Mouse (Mus musculus): ENCODE data around the gene Stxbp6.
A peak's percentile ranks its signal among the peaks of the same experiment; 100 is the strongest.

Gene Stxbp6

DNA sequence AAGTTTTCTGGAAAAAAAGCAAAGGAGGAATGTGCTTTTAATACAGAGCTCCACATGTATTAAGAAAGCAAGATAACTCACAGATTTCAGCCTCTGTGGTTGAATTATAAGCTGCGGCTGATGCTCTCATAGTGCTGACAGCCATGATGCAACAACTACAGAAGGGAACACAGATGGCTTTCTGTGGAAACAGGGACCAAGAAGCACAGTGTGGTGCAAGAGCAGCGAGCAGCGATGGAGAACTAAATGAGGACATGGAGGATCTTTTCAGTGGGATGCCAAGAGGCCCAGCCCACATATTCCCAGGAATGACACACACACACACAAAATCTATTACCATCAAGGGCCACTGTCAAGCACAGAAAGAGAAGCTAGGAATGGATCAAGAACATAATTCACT is 81.1 kb downstream of the Stxbp6 start:
- DNase-seq = no peak

- DNase-seq = no peak
These were observed 81.7 kb downstream of the Stxbp6 start for GRCm38 (mm10) chr12:44992847-44993246.

- no peak for DNase-seq
These were observed 84.1 kb downstream of the Stxbp6 start for GRCm38 (mm10) chr12:44990379-44990778.

DNA sequence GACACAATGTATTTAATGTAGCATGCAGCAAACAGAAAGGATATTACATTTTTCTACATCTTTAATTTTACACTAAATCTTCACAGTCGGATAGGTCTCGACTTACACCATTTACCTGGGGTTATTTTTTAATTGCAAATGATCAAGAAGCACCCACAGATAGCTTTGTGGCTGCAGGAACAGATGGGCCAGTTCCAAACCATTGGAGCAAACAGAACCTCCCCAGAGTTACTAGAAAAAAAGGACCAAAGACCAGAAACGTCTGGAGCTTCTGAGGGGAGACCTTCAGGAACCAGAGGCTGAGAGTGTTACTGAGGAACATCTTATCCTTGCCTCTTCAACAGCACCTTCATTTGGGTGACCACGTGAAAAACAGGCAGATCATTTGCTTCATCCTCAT is 85.5 kb downstream of the Stxbp6 start:
- no peak for DNase-seq

DNA sequence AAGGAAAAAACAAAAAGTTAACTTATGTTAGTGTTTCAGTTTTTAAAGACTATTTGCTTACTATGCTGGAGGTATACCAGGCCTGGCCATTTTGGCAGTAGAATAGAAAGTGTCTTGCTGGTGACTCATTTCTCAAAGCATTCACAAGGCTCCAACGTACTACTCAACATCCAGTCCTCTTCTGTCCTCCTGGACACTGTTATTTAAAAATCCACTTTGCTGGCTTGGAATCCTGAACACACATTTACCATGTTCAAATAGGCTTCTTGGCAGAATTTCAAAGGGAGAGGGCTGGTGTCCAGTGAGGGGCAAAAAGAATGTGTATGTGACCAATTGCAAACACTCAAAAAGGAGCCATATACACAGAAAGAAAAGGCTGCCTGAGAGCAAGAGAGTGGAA is 86.7 kb downstream of the Stxbp6 start:
- no peak for DNase-seq

- no peak for DNase-seq
These were observed 95.1 kb downstream of the Stxbp6 start for GRCm38 (mm10) chr12:44979316-44979848.

- DNase-seq = no peak
These were observed 99.2 kb downstream of the Stxbp6 start for GRCm38 (mm10) chr12:44975266-44975665.

DNA sequence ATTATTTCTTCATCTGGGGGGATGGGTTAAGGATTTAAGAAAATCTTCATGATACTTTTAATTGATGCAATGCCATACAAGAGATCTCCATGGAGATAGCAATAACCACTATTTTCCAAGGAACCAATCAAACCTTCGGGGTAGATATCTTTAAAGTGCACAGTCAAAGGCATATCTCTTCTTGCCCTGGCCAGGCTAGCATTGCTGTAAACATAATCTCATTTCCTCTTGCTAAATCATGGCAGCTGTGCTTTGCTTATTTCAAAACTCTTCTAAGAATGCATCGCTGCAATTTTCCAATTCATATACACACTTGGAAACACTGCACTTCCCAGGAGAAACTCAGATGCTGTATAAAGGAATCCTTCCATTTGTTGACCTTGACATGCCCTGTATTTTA is 103.0 kb downstream of the Stxbp6 start:
- no peak for DNase-seq

DNA sequence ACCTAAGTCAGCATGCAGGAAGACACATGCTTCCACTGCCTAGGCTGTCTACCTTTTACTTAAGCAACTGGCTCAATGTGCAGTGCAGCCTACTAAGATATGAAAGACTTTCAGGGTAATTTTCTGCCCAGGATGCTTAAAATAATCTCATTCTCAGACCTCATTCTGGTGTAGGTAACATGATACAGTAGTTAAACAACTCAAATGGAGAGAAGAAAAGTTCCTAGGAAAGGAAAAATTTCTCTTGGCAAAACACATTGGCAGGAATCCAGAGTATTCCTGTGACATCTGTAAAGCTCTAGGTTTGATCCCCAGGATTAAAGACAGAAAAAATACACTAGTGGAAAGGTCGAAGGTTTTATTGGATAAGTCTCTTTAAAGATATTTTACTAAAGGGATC is 107.1 kb downstream of the Stxbp6 start:
- DNase-seq = no peak

GRCm38 (mm10) chr12:44957474-44957873 is 117.0 kb downstream of the Stxbp6 start:
- DNase-seq = no peak

GRCm38 (mm10) chr12:44953121-44953520 is 121.4 kb downstream of the Stxbp6 start:
- no peak for DNase-seq

DNA sequence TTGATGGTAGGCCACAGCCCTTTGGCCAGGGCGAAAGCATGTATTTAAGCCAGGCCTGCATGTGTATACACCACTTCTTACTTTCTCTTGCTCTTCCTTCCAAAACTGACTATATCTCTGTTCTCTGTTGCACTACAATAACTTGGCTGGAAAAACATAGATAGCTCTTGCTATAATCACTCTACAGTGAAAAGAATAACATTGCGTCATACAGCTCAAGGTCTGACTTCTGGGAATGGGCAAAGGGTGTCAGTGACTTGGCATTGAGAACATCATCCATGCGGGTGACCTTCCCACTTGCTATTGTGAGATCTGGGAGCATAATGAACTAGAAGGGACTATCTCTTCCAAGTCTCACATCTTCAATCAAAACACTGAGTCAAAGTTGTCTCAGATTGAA is 122.4 kb downstream of the Stxbp6 start:
- DNase-seq = no peak

DNA sequence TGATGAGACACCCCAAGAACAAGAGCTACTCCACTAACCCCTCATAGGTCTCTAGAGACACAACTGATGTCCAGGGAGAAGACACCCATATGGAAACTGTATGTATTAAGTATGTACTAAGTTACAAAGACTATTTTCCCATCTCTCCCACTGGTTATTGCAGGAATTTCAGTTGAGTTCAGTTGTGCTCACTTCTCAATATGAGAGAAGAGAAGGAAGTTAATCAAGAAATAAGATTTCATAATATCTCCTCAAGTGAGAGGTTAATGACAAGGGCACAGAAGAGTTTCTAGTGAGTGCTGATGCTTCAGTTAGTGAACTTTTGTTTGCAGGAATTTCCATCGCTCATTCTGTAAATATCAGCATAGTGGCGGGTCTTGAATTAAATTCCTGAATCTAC is 124.0 kb downstream of the Stxbp6 start:
- no peak for DNase-seq

DNA sequence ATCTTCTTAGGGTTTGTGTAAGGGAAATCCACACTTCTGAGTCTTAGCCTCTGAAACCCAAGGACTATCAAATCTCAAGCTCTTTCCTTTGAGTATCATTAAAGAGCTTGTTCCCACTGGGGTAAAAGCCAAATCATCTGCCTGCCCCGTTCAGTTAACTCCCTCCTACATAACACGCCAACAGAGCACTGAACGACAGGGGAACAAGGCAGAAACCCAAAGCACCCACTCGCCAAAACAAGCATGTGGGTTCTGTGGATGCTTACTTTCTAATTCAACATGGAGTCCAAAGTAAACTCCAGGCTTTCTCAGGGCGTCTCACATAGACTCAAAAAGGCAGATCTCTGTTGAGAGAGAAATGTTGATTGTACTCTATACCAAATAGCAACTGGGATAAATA is 126.7 kb downstream of the Stxbp6 start:
- DNase-seq = no peak

GRCm38 (mm10) chr12:44940325-44940724 is 134.2 kb downstream of the Stxbp6 start:
- no peak for DNase-seq

DNA sequence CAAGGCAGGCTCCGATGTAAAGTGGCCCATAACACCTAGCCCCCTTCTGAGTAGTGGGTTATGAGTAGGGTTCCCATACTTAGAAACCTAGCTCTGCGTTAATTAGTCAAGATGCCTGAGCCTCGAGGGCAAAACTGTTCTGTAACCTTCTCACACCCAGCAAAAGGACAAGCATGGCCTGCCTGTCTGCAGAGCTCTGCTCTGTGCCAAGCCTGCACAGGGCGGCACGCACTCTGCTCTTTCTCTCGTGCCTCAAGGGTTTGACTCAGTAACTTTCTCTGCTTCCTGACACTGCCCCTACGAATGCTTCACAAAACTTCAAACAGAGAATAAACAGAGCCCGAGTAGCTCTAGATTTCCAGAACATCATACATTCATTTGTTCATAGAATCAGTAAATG is 135.4 kb downstream of the Stxbp6 start:
- no peak for DNase-seq

- no peak for DNase-seq
These were observed 141.6 kb downstream of the Stxbp6 start for GRCm38 (mm10) chr12:44932954-44933353.

DNA sequence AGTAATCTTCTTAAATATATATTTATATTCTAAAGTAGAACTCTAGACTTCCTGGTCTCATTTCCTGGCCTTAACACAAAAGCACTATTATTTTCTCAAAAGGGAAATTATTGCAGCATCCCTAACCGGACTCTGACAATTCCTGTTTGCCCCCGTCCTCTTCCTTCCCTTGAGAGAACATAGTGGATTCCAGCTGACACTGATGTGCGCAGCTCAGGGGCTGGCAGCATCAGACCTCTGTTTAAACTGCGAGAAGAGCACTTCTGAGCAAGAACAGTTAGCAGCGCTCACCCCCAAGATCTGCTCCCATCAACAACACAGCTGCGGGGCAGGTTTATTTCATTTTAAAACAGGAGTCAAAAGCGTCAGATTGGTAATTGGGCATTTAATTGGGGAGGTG is 142.8 kb downstream of the Stxbp6 start:
- DNase-seq = no peak

GRCm38 (mm10) chr12:44928456-44928855 is 146.1 kb downstream of the Stxbp6 start:
- DNase-seq = peak; percentile 59

DNA sequence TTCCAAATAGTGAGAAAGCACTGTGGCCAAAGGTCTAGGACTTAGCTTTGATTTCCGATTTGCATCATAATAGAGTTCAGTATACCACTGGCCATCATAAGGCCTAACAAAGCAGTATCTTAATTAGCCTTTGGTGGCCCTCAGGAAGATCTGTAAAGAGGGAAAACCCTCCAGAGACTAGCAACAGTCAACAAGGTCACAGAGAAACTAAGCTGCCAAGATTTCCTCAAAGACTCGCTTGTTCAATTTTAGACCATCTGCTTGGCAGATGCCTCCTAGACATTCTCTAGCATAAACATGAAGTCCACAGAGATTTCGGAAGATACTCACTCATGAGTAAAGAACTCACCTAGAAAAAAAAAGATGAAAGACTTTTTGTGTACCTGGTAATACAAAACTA is 148.6 kb downstream of the Stxbp6 start:
- DNase-seq = peak; percentile 10

- no peak for DNase-seq
These were observed 151.2 kb downstream of the Stxbp6 start for GRCm38 (mm10) chr12:44923273-44923672.

- no peak for DNase-seq
These were observed 152.3 kb downstream of the Stxbp6 start for GRCm38 (mm10) chr12:44922241-44922640.

DNA sequence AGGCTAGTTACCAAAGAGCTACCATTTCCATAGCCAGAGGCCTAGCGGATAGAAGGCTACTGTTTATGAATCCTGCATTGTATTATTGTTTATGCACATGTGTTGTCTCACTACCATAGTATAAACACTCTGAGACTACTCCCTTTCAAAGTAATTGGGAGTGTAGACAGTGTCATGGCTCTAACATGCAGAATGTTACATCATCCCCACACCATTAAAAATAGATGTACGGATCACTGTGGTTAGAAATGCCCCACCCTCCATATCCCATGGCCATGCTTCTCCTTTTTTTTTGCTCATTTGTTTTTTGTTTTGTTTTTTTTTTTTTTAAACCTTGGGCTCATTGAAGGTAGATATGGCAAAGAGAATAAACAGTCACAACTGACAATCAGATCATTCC is 154.9 kb downstream of the Stxbp6 start:
- no peak for DNase-seq

- DNase-seq = no peak
These were observed 155.6 kb downstream of the Stxbp6 start for GRCm38 (mm10) chr12:44918929-44919328.

- no peak for DNase-seq
These were observed 160.7 kb downstream of the Stxbp6 start for GRCm38 (mm10) chr12:44913854-44914253.

Data from embryo, embryonic 11 days (tissue).